Mouse (Mus musculus) heart, adult 9 months (tissue): ENCODE measurements at regions not wholly inside any gene's neighbourhood (a gene's known extent, or its start where the extent isn't known, plus 50 kb on each side); places are given as distances from the start of the nearest gene placed in this dataset.

Experiments used
- DNase-seq, 2 experiments: peaks; one replicate each; pipeline ENCODE4 v3.0.0; 2022; ENCODE audit warnings: low spot score in 2 of 2

GRCm38 (mm10) chr1:43367151-43367895 lies 77.1 kb upstream of the Nck2 start:
- DNase-seq, result no peak

DNA sequence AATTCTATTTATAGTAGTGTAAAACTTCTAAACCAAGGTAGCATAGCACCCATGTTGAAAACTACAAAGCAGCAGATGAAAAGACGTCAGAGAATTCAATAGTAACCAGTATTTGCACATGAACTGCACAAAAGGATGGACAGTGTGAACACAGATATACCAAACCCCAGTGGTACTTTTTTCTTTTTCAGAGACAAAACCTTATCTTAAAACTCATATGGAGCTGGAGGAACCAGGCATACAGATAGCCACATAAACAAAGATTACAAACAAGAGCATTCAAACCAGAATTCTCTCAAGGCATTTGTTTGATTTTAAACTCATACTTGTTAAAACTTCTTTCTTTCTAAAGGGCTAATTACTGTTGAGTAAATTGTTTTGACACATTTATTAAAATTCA lies 72.5 kb upstream of the Nck2 start:
- DNase-seq, result no peak

- no peak for DNase-seq
Observed at GRCm38 (mm10) chr1:43374946-43375345, 69.4 kb upstream of the Nck2 start.

- DNase-seq, result no peak
Observed at GRCm38 (mm10) chr1:43375851-43376250, 68.5 kb upstream of the Nck2 start.

DNA sequence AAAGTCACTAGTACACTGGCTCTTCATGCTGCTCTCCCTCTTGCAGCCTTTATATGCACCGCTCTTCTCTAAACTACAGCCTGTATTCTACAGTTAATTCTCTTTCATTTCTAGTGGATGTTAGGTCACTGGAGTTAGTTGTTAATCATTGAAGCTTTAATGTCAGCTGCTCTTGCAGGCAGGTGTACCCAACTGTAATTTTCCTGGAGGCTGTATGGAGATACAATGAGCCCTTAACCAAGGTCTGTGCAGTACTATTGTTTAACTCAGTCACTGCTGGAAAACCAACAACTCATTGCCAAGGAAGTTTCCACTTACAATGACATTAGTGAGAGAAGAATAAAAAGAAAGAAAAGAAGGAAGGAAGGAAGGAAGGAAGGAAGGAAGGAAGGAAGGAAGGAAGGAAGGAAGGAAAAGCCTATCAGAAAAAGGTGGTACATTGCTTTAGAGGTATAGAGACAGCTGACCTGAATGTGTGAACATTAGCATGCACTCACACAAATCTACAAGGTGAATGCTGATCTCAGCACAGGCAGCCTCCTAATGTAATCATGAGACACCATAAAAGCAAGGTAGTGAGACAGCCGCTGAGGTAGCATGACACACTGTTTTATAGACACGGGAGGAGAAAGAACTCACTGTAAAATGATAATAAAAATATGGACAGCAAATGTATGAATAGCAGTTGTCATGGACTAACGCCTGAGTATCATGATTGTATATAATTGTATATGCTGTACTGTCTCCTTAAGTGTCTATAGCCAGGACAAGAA lies 66.7 kb upstream of the Nck2 start:
- DNase-seq, result no peak

- DNase-seq, result no peak
Observed at GRCm38 (mm10) chr1:43385008-43385407, 59.4 kb upstream of the Nck2 start.

GRCm38 (mm10) chr1:43394035-43394434 lies 50.3 kb upstream of the Nck2 start:
- DNase-seq, result no peak
